Mouse (Mus musculus) gastrocnemius, postnatal 36 days (tissue): ENCODE measurements around the gene Mthfsd. TPM values are rescaled to one million over a fixed set of nuclear protein-coding genes. Genes with fewer than 3 reads are reported as not detected.
"Not testable (repeated sequence)": the region's sequence is repeated elsewhere in the genome, so short reads cannot be mapped to it uniquely, and the experiment has no call there.

Source experiments
- DNase-seq, 2 experiments: peaks; one replicate each; pipeline ENCODE4 v3.0.0; 2022
- intact Hi-C: fragments of 180-260 bp; cut with DNase I; formaldehyde crosslinking; loops from one replicate; pipeline ENCODE4 v1.15.1; 2025
- long read RNA-seq, 2 experiments: library from polyadenylated mRNA; stranded (forward); transcript quantifications; one replicate each; pipeline ENCODE4 v2.0.0; 2021
- total RNA-seq, 2 experiments: library from RNA; stranded (reverse); gene quantifications; 2 replicates each; pipeline ENCODE4 v1.2.3; 2021

Mthfsd gene
- total RNA-seq, result 10 to 100 TPM; 11.1 to 13.9 TPM
- long read RNA-seq, experiment 1, partial matches to known transcripts, result 3 of 15 reads
- long read RNA-seq, experiment 1, other reads (novel, unspliced or antisense), result 8 of 15 reads
- long read RNA-seq, experiment 2, partial matches to known transcripts, result 4 of 18 reads
- long read RNA-seq, experiment 2, other reads (novel, unspliced or antisense), result 10 of 18 reads

- DNase-seq, result peak; percentile 98
- intact Hi-C loops, result no loop called here
Observed at GRCm38 (mm10) chr8:121107668-121108656, at the start of gene Mthfsd. Gene Mthfsd (minus strand): TSS chr8:121108392.

- intact Hi-C loops, result no loop called here
- no peak for DNase-seq
Observed at GRCm38 (mm10) chr8:121156990-121157491, 48.8 kb upstream of the Mthfsd start.

- intact Hi-C loops, result no loop called here
- peak in 1 of 2 experiments; percentile 23 for DNase-seq
Observed at GRCm38 (mm10) chr8:121152394-121152793, 44.2 kb upstream of the Mthfsd start.

- intact Hi-C loops, result no loop called here
- no peak for DNase-seq
Observed at GRCm38 (mm10) chr8:121148573-121149083, 40.4 kb upstream of the Mthfsd start.

- DNase-seq, intact Hi-C loops: not testable (repeated sequence)
Observed at GRCm38 (mm10) chr8:121145457-121146134, 37.4 kb upstream of the Mthfsd start.

- intact Hi-C loops, result no loop called here
- DNase-seq, result no peak
Observed at GRCm38 (mm10) chr8:121136856-121137255, 28.7 kb upstream of the Mthfsd start.

- intact Hi-C loops, result no loop called here
- DNase-seq, result no peak
Observed at GRCm38 (mm10) chr8:121134512-121134911, 26.3 kb upstream of the Mthfsd start.

GRCm38 (mm10) chr8:121134102-121134501, 25.9 kb upstream of the Mthfsd start:
- intact Hi-C loops, result no loop called here
- DNase-seq, result no peak

- DNase-seq, result no peak
- intact Hi-C loops, result no loop called here
Observed at GRCm38 (mm10) chr8:121132961-121133513, 24.8 kb upstream of the Mthfsd start.

- intact Hi-C loops, result no loop called here
- no peak for DNase-seq
Observed at GRCm38 (mm10) chr8:121130522-121130921, 22.3 kb upstream of the Mthfsd start.

- intact Hi-C loops, result no loop called here
- no peak for DNase-seq
Observed at GRCm38 (mm10) chr8:121129265-121129940, 21.2 kb upstream of the Mthfsd start.

GRCm38 (mm10) chr8:121128531-121129264, 20.5 kb upstream of the Mthfsd start:
- no peak for DNase-seq
- intact Hi-C loops, result no loop called here

- no peak for DNase-seq
- intact Hi-C loops, result no loop called here
Observed at GRCm38 (mm10) chr8:121127756-121128375, 19.7 kb upstream of the Mthfsd start, which contains the start of gene Foxl1. Gene Foxl1 (plus strand): TSS chr8:121127940.

GRCm38 (mm10) chr8:121127291-121127701, 19.1 kb upstream of the Mthfsd start:
- intact Hi-C loops, result no loop called here

GRCm38 (mm10) chr8:121126694-121127093, 18.5 kb upstream of the Mthfsd start:
- intact Hi-C loops, result no loop called here
- DNase-seq, result no peak

More at GRCm38 (mm10) chr8:121127291-121127701, 19.1 kb upstream of the Mthfsd start:
- DNase-seq, result no peak

- intact Hi-C loops, result no loop called here
Observed at GRCm38 (mm10) chr8:121126191-121126590, 18.0 kb upstream of the Mthfsd start.

GRCm38 (mm10) chr8:121125311-121125876, 17.2 kb upstream of the Mthfsd start:
- peak; percentile 27 to 47 for DNase-seq
- intact Hi-C loops, result no loop called here

More at GRCm38 (mm10) chr8:121126191-121126590, 18.0 kb upstream of the Mthfsd start:
- DNase-seq, result no peak
